Mouse (Mus musculus) spleen, adult 2 months (tissue): ENCODE measurements around the gene Wwox. TPM values are rescaled to one million over a fixed set of nuclear protein-coding genes. Genes with fewer than 3 reads are reported as not detected.

Source experiments
- DNase-seq, 2 experiments: peaks; one replicate each; pipeline versions ENCODE4 v3.0.0 to v3.0.0-alpha.2; 2012 to 2021; ENCODE audit warnings: low spot score in 2 of 2, low read depth in 1 of 2
- H3K27ac ChIP-seq: fragments of 200-500 bp; 2 replicates; pipeline ENCODE4 v1.5.1; 2012; ENCODE audit warnings: low read length, inconsistent platforms; ENCODE audit not compliant: insufficient read depth
- H3K27me3 ChIP-seq: fragments of 200-500 bp; 2 replicates; pipeline ENCODE4 v1.6.1; 2012; ENCODE audit warnings: mild to moderate bottlenecking, moderate library complexity, low read length, inconsistent platforms; ENCODE audit not compliant: control insufficient read depth, insufficient read depth
- H3K36me3 ChIP-seq: fragments of 200-500 bp; 2 replicates; pipeline ENCODE4 v1.6.1; 2012; ENCODE audit warnings: mild to moderate bottlenecking, low read length, inconsistent platforms; ENCODE audit not compliant: control insufficient read depth, insufficient read depth
- H3K4me1 ChIP-seq: fragments of 200-500 bp; 2 replicates; pipeline ENCODE4 v1.6.1; 2011; ENCODE audit warnings: inconsistent platforms; ENCODE audit not compliant: control insufficient read depth, insufficient read depth, insufficient read length
- H3K4me3 ChIP-seq: fragments of 200-500 bp; 2 replicates; pipeline ENCODE4 v1.5.1; 2011; ENCODE audit warnings: mild to moderate bottlenecking, inconsistent platforms; ENCODE audit not compliant: insufficient read depth, insufficient read length; ENCODE audit errors: extremely low read depth
- CTCF ChIP-seq: fragments of 200-500 bp; IDR thresholded peaks from 2 replicates; pipeline ENCODE4 v1.5.1; 2011; ENCODE audit warnings: mild to moderate bottlenecking, inconsistent platforms; ENCODE audit not compliant: insufficient read depth, insufficient read length, insufficient replicate concordance; ENCODE audit errors: extremely low read depth
- POLR2A ChIP-seq: fragments of 200-500 bp; IDR thresholded peaks from 2 replicates; pipeline ENCODE4 v1.6.1; 2011; ENCODE audit warnings: low read depth, low read length, inconsistent platforms
- WGBS: fragments of 180-500 bp; shearing (Covaris S2); methylation state at CpG from one replicate; pipeline ENCODE4 v1.1.7; 2018; 5-methylcytosine and 5-hydroxymethylcytosine counted together
- polyA plus RNA-seq: library from polyadenylated mRNA; depleted of rRNA; stranded (reverse); fragments of >200 nt; gene quantifications from 2 replicates; pipeline ENCODE4 v1.2.3, GENCODE M21; 2012; rRNA removed

Wwox gene
- polyA plus RNA-seq: 3.8 and 4.7 TPM in 2 replicates

DNA sequence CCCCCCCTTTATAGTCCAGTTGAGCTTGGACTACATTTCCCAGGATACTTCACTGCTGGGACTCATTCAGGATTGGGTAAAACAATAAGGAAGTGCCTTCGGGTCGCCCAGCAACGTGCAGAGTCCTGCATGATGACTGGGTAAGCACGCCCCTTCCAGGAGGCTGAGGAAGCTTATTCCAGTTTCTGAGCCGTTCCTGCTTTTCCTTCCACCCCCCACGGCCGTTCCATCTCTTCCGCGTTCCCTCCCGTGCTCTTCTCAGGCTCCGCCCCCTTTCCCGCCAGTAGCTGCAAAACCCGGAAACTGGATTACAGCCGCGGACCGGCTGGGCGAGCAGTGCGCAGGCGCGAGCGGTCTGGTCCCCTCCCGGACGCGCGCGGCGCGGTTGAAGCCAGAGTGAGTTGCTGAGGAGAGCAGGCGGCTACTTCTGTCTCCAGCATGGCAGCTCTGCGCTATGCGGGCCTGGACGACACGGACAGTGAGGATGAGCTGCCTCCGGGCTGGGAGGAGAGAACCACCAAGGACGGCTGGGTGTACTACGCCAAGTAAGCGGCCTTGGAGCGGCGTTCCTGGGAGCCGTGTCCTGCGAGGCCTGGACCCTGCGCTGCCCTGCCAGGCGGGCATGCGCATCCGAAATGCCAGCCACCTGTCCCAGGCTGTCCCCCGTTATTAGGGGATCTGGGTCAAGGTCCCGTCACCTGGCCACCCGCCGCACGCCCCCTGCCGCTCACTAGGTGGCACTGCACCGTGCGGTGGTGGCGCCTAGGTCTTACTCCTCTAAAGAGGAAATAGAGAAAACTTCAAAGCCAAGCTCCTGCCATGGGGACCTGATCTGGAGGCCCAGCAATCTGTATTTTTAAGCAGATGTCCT is at the start of gene Wwox:
Gene Wwox, plus strand, starts transcription at position 322 of the 871 bp plus-strand sequence.
- H3K27ac ChIP-seq: peak within 1 kb of the TSS; percentile 76
- TF ChIP-seq POLR2A (peak; percentile 24; the same call in 1 of the 2 replicates), CTCF (peak; percentile 87)
- WGBS: under 1% methylated on average over 54 of the region's 54 CpGs
- H3K4me3 ChIP-seq: peak within 1 kb of the TSS; percentile 87
- H3K36me3 ChIP-seq: no peaks in the 10 kb centered on the region
- peaks cover 2% of the 10 kb centered on the region; the same call in 1 of the 2 replicates for H3K4me1 ChIP-seq
- no peaks in the 10 kb centered on the region for H3K27me3 ChIP-seq
- peak; percentile 96 for DNase-seq

GRCm38 (mm10) chr8:114390465-114391254 is 48.8 kb upstream of the Wwox start:
- Histone ChIP-seq H3K36me3 (no peaks in the 10 kb centered on the region), H3K4me3 (no peak overlapping the region), H3K27ac (no peak overlapping the region), H3K27me3 (no peaks in the 10 kb centered on the region), H3K4me1 (no peaks in the 10 kb centered on the region)
- DNase-seq: no peak
- TF ChIP-seq POLR2A (no peak), CTCF (peak; percentile 11; the same call in 1 of the 2 replicates)
- 39% methylated on average over 12 of the region's 13 CpGs for WGBS

DNA sequence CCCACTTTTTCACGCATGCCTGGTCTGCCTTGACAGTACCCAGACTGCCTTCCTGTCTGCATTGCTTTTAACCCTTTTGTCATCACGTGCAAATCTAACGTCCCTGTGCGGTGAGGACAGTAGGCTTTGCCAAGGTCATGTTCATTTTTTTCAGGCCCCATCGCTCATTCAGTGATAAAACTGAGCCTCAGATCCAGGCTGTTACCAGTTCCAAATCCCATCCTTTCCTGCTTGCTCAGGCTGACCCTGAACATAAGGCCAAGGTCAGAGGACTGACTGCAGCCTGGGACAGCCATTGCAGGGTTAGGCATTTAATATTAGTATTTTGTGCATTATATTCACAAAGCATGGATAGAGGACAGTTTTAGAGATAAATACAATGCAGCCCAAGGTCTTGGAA is 41.1 kb upstream of the Wwox start:
- Histone ChIP-seq H3K4me1 (no peaks in the 10 kb centered on the region), H3K4me3 (no peak overlapping the region), H3K36me3 (no peaks in the 10 kb centered on the region), H3K27ac (no peak overlapping the region), H3K27me3 (no peaks in the 10 kb centered on the region)
- no peak for DNase-seq
- TF ChIP-seq CTCF (no peak), POLR2A (no peak)
- 93% methylated on average over 5 of the region's 5 CpGs for WGBS

- H3K4me3 ChIP-seq: no peak overlapping the region
- H3K27me3 ChIP-seq: no peaks in the 10 kb centered on the region
- no peaks in the 10 kb centered on the region for H3K4me1 ChIP-seq
- no peaks in the 10 kb centered on the region for H3K36me3 ChIP-seq
- no peak for DNase-seq
- TF ChIP-seq POLR2A: no peak
- no peak for TF ChIP-seq CTCF
- H3K27ac ChIP-seq: no peak overlapping the region
- 93% methylated on average over 5 of the region's 5 CpGs for WGBS
These were observed 40.2 kb upstream of the Wwox start for GRCm38 (mm10) chr8:114399273-114399672.

DNA sequence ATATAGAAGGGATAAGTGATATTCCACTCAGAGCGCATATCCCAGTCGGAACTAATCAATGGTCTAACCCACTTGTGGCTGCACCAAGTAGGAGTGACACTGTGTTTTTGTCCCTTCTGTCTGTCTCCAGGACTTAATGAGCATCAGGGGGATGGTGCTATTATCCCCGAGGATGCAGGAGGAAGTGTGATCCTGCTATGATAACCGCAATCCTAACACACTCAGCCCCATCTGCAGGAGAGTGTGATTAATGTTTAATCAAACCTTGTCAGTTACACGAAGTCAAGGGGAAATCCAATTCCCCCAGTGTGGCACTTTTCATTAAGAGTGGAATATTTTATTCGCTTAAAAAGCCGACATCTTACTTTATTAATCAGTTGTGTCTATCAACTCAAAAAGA is 37.8 kb upstream of the Wwox start:
- WGBS: 72% methylated on average over 7 of the region's 7 CpGs
- no peaks in the 10 kb centered on the region for H3K4me1 ChIP-seq
- no peak overlapping the region for H3K4me3 ChIP-seq
- TF ChIP-seq CTCF (no peak), POLR2A (no peak)
- H3K27me3 ChIP-seq: no peaks in the 10 kb centered on the region
- H3K36me3 ChIP-seq: no peaks in the 10 kb centered on the region
- DNase-seq: no peak
- H3K27ac ChIP-seq: no peak overlapping the region

DNA sequence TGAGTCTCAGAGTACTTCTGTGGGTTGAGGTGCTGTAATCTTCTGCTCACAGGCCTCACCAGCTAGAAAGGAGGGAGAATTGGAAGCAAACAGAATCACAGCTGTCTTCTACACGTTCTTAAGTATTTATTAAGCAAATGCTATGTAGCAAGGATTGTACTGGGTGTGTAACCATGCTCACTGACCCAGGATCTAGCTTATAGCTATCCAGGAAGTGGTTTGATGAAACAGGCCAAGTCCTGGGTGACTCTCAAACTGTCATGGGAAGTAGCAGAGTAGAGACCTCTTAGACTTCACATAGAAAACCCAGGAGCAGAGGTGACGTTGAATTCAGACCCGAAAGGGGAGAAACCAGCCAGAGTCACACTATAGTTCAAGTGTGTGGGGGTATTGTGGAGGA is 28.0 kb upstream of the Wwox start:
- Histone ChIP-seq H3K27me3 (no peaks in the 10 kb centered on the region), H3K4me3 (no peak overlapping the region), H3K27ac (no peak overlapping the region), H3K36me3 (no peaks in the 10 kb centered on the region), H3K4me1 (no peaks in the 10 kb centered on the region)
- no peak for DNase-seq
- no peak for TF ChIP-seq POLR2A
- TF ChIP-seq CTCF: no peak
- 69% methylated on average over 3 of the region's 3 CpGs for WGBS
